Mouse (Mus musculus) lung, embryonic 14.5 days (tissue): ENCODE measurements around the gene Rars. TPM values are rescaled to one million over a fixed set of nuclear protein-coding genes. Genes with fewer than 3 reads are reported as not detected.

Source experiments
- ATAC-seq: fragments of 200-750 bp; cut with Nextera tagmentation; 2 replicates; pipeline ENCODE4 v1.8.0; 2017; ENCODE audit warnings: mild to moderate bottlenecking, moderate TSS enrichment, moderate library complexity; ENCODE audit not compliant: insufficient read depth
- DNase-seq: peaks from one replicate; pipeline ENCODE4 v3.0.0-alpha.2; 2015
- H3K27ac ChIP-seq: fragments of 300-500 bp; sonication (generic); 2 replicates; pipeline ENCODE4 v1.5.1; 2014; ENCODE audit warnings: low read depth, mild to moderate bottlenecking, moderate library complexity
- H3K27me3 ChIP-seq: fragments of 300-500 bp; sonication (generic); 2 replicates; pipeline ENCODE4 v1.6.1; 2014; ENCODE audit warnings: low read length, control low read depth; ENCODE audit not compliant: insufficient read depth
- H3K36me3 ChIP-seq: fragments of 300-500 bp; sonication (generic); 2 replicates; pipeline ENCODE4 v1.6.1; 2014; ENCODE audit warnings: control low read depth; ENCODE audit not compliant: insufficient read depth
- H3K4me1 ChIP-seq: fragments of 300-500 bp; sonication (generic); 2 replicates; pipeline ENCODE4 v1.6.1; 2014; ENCODE audit warnings: antibody characterized with exemption, control low read depth; ENCODE audit not compliant: insufficient read depth
- H3K4me2 ChIP-seq: fragments of 300-500 bp; sonication (generic); 2 replicates; pipeline ENCODE4 v1.6.1; 2014; ENCODE audit warnings: mild to moderate bottlenecking
- H3K4me3 ChIP-seq: fragments of 300-500 bp; sonication (generic); 2 replicates; pipeline ENCODE4 v1.5.1; 2014; ENCODE audit warnings: low read depth, low read length
- H3K9ac ChIP-seq: fragments of 300-500 bp; sonication (generic); 2 replicates; pipeline ENCODE4 v1.6.1; 2014
- H3K9me3 ChIP-seq: fragments of 300-500 bp; sonication (generic); 2 replicates; pipeline ENCODE4 v1.6.1; 2016; ENCODE audit warnings: low read depth, low read length, control low read depth
- CTCF ChIP-seq: IDR thresholded peaks from 2 replicates; pipeline ENCODE4 v1.5.1; 2016; ENCODE audit warnings: antibody characterized with exemption, low read depth
- WGBS: fragments of 180-500 bp; shearing (Covaris S2); extraction: QIAGEN DNeasy Blood & Tissue Kit; methylation state at CpG from one replicate; pipeline ENCODE4 v1.1.7; 2014; 5-methylcytosine and 5-hydroxymethylcytosine counted together
- polyA plus RNA-seq: library from polyadenylated mRNA; unstranded; fragments of >200 nt; fragmentation: Nextera tagmentation; extraction: Ambion mirVana; gene quantifications from 2 replicates; pipeline ENCODE4 v1.2.1, GENCODE M21; 2014

The Rars gene
- polyA plus RNA-seq, 1 experiment from 2014 or later, result 95.8 TPM

GRCm38 (mm10) chr11:35838345-35839338, 4.3 kb upstream of the Rars start:
- Histone ChIP-seq H3K9ac (peak overlapping the region; percentile 45), H3K9me3 (no peaks in the 10 kb centered on the region), H3K36me3 (peaks cover 8% of the 10 kb centered on the region; the same call in 1 of the 2 replicates), H3K4me1 (no peaks in the 10 kb centered on the region), H3K27me3 (no peaks in the 10 kb centered on the region), H3K27ac (0 out of 2 replicates have a peak overlapping the region, but pooled peaks have one; percentile 15), H3K4me2 (peak overlapping the region; percentile 66), H3K4me3 (peak overlapping the region; percentile 32)
- peak; percentile 94 for DNase-seq
- no peak for TF ChIP-seq CTCF
- ATAC-seq, result peak; percentile 85
- 25% methylated on average over 28 of the region's 28 CpGs for WGBS

- 69% methylated on average over 5 of the region's 5 CpGs for WGBS
Observed at GRCm38 (mm10) chr11:35837156-35838126, 3.1 kb upstream of the Rars start.

GRCm38 (mm10) chr11:35833270-35833669, 1.0 kb downstream of the Rars start:
- H3K9me3 ChIP-seq, result no peaks in the 10 kb centered on the region
- no peaks in the 10 kb centered on the region for H3K27me3 ChIP-seq
- H3K4me3 ChIP-seq, result peak overlapping the region; percentile 87
- WGBS, result 74% methylated on average over 6 of the region's 6 CpGs
- H3K4me2 ChIP-seq, result peak overlapping the region; percentile 64
- H3K36me3 ChIP-seq, result peaks cover 27% of the 10 kb centered on the region
- peak overlapping the region; percentile 84; the same call in 1 of the 2 replicates for H3K9ac ChIP-seq
- no peaks in the 10 kb centered on the region for H3K4me1 ChIP-seq
- ATAC-seq (no peak), DNase-seq (no peak)
- no peak for TF ChIP-seq CTCF
- no peak overlapping the region for H3K27ac ChIP-seq

More at GRCm38 (mm10) chr11:35837156-35838126, 3.1 kb upstream of the Rars start:
- Histone ChIP-seq H3K4me3 (no peak overlapping the region), H3K27me3 (no peaks in the 10 kb centered on the region), H3K36me3 (peaks cover 8% of the 10 kb centered on the region; the same call in 1 of the 2 replicates), H3K9ac (no peak overlapping the region), H3K4me2 (peak overlapping the region; percentile 66), H3K9me3 (no peaks in the 10 kb centered on the region), H3K4me1 (no peaks in the 10 kb centered on the region), H3K27ac (0 out of 2 replicates have a peak overlapping the region, but pooled peaks have one; percentile 15)
- TF ChIP-seq CTCF, result peak; percentile 22; the same call in 1 of the 2 replicates
- DNase-seq, result no peak
- ATAC-seq, result no peak

GRCm38 (mm10) chr11:35832139-35832538, 2.2 kb downstream of the Rars start:
- Histone ChIP-seq H3K4me2 (no peak overlapping the region), H3K4me3 (no peak overlapping the region), H3K4me1 (no peaks in the 10 kb centered on the region), H3K27me3 (no peaks in the 10 kb centered on the region), H3K36me3 (peaks cover 38% of the 10 kb centered on the region), H3K27ac (no peak overlapping the region), H3K9ac (no peak overlapping the region), H3K9me3 (no peaks in the 10 kb centered on the region)
- DNase-seq (no peak), ATAC-seq (no peak)
- no peak for TF ChIP-seq CTCF
- WGBS, result 64% methylated on average over 4 of the region's 4 CpGs

- 95% methylated on average over 6 of the region's 6 CpGs for WGBS
- ATAC-seq (no peak), DNase-seq (no peak)
- H3K27ac ChIP-seq, result no peak overlapping the region
- H3K9me3 ChIP-seq, result no peaks in the 10 kb centered on the region
- no peaks in the 10 kb centered on the region for H3K27me3 ChIP-seq
- H3K4me1 ChIP-seq, result no peaks in the 10 kb centered on the region
- no peak overlapping the region for H3K4me2 ChIP-seq
- H3K36me3 ChIP-seq, result peaks cover 81% of the 10 kb centered on the region
- no peak for TF ChIP-seq CTCF
- H3K9ac ChIP-seq, result no peak overlapping the region
- H3K4me3 ChIP-seq, result no peak overlapping the region
Observed at GRCm38 (mm10) chr11:35827714-35828113, 6.6 kb downstream of the Rars start.

GRCm38 (mm10) chr11:35816316-35816715, 18.0 kb downstream of the Rars start:
- WGBS, result 87% methylated on average over 12 of the region's 12 CpGs
- H3K9me3 ChIP-seq, result no peaks in the 10 kb centered on the region
- H3K27me3 ChIP-seq, result no peaks in the 10 kb centered on the region
- H3K4me3 ChIP-seq, result no peak overlapping the region
- no peaks in the 10 kb centered on the region for H3K4me1 ChIP-seq
- no peak overlapping the region for H3K4me2 ChIP-seq
- peaks cover 85% of the 10 kb centered on the region for H3K36me3 ChIP-seq
- ATAC-seq (no peak), DNase-seq (no peak)
- H3K27ac ChIP-seq, result no peak overlapping the region
- no peak overlapping the region for H3K9ac ChIP-seq
- TF ChIP-seq CTCF, result no peak
